Mouse (Mus musculus): Measurements from ENCODE around the gene Zfp69.
A peak's percentile ranks its signal among the peaks of the same experiment; 100 is the strongest.

Zfp69 gene

DNA sequence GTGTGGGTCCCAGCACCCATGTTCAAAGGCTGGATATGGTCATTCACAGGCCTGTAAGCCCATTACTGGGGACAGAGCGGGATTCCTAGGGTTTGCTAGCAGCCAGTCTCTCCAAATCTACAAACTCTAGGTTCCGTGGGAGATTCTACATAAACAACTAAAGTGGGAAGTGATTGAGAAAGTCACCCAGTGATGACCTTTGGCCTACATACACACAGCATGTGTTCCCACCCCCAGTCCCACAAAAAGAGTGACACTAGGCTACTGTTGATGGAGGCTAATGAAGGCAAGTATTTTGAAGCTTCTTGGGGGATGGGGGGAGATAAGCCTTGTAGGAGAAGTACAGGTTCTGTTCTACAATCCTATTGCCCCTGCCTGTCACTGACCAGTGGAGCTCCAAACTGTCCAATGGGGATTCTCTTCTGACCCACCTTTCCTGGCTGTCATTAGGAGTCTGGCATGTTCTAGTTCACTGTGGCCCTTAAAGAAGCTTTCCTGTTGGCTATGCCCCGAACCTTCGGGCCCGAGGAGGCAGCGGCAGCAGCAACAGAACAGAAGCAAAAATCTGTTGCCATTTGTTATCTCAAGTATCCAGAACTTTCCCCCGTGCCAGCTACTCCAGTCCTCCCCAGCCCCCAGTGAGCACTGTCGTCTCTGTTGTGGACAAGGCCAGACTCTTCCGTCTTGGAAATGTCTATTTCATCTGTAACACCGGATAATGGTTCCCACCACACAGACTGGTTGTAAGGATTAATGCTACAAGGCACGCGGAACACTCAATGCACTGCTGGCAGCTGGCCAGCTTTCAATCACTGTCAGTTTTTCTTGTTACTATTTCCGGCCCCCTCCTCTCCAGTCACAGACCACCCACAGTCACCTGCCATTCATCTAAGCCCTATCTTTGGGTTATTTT is 66.0 kb downstream of the Zfp69 start:
- no peak for DNase-seq (ENCODE audit: low spot score)

DNA sequence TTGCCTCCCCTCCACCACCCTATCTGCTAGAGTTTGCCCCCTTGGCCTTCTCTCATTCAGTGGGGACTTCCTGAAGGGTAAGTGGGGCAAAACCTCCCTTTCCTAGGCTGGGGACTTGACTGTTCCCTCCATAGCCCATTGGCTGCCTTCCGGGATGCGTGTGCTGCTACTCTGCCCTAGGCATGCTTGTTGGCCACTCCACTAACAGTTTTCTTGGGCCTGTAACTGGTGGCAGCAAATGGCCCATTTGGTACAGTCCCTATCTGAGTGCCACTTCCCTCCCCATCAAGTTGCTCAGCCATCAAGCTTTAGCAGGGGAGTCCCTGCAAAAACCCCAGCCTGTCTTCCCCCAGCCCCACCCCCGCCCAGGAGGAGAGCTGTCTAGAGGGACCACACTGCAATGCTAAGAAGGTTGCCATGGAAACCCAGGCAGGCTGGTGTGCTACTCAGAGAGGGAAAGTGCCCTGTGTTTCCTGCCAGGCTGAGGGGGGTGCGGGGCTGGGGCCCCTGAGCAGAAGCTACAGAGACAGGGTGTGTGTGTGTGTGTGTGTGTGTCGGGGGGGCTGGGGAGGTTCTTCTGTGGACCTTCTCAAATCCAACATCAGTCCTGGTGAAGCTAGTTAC is 69.4 kb downstream of the Zfp69 start:
- peak; percentile 35 for DNase-seq (ENCODE audit: low spot score)

DNA sequence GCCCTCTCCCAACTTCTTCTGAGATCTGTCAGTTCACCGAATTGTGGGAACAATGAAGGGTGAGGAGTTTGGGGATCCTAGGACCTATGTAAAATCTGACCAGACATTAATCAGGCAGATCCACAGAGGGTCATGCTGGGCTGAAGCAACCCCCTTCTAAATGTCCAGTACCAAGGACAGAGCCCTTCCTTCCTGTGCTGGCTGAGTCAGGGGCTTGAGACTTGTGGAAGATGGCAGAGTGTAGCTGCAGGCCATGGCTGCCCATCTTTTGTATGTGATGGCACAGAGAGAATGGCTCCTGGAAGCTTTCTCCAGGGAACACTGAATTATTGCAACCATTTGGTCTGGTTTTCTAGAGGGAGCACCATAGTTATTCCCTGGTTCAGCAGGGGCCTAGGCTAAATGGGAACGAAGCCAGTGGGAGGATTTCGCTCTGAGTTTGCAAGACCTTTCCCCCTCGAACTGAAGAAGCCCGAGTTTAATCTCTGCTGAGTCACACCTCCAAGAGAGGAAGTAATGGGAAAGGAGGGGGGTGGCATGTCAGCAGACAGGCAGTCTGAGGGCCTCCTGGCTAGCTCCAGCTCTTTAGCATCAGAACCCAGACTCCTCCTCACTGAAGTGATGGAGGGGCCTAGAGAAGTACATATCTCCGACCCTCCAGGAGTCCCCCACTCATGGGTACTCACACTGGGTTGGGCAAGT is 70.6 kb downstream of the Zfp69 start:
- DNase-seq (ENCODE audit: low spot score): no peak

Measured in T-cell, adult 2 months (primary cell).